Mouse (Mus musculus) B cell, adult 2 months (primary cell): ENCODE results near the gene Nwd2.

Experiments used
- DNase-seq, 2 experiments: peaks; one replicate each; pipeline ENCODE4 v3.0.0; 2022

Nwd2 gene

DNA sequence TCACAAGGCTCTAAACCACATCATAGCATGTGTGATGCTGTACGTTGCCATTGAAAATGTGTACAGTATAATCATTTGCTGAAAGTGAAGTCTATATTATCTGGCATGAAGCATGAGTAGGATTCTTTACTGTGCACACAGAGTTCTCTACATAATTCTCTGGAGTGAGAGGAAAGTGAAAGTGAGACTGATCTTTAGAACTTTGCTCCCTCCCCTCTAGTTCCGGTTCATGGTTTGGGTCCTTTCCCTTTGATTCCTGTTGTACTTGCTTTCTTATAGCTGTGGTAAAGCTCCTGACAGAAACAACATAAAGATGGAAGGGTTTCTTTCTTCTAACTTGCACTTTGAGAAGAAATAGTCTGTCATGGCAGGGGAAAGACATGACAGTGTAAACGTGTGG, 107.0 kb downstream of the Nwd2 start:
- no peak for DNase-seq

DNA sequence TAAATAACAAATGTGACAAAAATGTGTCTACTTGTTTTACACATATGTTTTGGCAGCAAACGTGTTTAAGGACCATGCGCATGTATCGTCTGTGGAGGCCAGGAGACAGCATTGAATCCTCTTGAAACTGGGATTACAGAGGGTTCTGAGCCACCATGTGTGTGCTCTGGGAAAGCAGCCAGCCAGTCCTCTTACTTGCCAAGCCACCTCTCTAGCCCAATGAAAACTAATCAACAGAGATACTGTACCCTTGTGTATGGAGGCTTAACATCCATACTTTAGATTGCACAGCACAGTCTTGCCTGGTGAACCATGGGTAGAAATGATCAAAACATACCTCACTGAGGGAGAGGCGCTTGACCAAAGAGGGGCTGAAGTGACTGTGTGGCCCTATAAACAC, 117.0 kb downstream of the Nwd2 start:
- no peak for DNase-seq

DNA sequence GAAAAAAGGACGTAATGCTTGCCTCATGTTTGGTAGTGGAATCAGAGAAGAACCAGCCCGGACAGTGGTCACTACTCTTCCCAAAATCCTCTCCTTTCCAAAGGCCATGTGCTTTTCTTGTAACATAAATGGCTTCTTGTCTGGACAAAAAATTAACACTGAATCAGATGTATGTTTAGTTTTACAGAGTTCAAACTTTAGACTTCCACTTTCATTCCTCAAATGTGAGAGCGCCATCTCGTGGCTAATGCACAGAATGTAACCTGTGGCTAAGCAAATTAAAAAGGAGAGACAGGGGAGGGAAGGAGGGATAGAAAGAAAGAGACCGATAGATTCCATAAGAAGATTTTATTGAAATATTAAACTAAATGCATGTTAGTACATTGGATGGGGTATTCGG, 117.8 kb downstream of the Nwd2 start:
- peak; percentile 69 to 71 for DNase-seq

DNA sequence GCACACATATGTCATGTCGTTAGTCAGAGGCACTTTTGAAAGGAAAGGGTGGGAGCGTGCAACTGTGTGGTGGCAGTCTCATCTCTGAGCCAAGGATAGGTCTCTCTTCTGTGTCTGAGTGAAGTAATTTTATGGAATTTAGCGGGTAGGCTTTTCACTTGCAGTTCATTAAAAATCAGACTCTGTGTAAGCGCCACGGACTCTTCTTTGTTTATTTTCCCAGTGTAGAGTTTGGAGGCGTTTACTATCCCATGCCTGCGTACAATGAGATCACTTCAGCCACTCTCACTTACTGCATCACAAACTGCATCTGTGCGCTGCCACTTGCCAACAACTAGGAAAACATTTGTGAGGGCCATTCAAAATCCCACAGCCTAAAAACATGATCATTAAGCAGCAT, 118.6 kb downstream of the Nwd2 start:
- no peak for DNase-seq

DNA sequence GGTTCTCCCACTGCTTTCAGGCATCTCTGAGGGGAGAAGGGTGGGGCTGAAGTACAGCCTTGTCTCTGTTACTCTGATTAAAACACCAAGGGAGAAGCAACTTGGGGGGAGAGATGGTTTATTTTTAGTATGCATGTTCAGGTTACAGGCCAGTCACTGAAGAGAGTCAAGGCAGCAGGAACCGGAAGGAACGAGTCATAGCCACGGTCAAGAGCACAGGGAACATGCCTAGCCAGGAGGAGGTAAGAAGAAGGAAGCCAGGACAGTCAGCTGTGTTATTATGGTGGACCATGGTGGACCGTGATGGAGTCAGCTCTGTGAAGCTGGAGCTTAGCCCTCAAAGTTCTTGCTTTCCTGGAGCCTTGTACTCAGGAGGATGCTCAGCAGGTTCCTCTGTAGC, 119.3 kb downstream of the Nwd2 start:
- no peak for DNase-seq

DNA sequence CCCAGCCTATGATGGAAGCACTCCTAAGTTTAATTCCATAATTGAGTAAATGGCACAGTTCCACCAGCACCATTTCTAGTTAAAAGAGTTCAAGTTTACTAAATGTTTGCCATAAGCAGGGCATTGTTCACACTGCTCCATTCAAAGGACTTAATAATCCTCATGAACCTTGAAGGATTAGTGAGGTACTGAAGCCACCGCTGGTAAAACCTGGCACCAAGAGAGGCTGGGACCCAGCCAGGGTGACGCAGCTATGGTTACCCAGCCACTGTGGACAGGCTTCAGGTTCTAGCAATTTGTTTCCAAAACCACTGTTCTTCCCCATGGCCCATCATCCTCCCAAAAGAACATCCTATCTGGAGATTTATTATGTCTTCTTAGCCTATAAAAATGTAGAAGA, 124.1 kb downstream of the Nwd2 start:
- no peak for DNase-seq

DNA sequence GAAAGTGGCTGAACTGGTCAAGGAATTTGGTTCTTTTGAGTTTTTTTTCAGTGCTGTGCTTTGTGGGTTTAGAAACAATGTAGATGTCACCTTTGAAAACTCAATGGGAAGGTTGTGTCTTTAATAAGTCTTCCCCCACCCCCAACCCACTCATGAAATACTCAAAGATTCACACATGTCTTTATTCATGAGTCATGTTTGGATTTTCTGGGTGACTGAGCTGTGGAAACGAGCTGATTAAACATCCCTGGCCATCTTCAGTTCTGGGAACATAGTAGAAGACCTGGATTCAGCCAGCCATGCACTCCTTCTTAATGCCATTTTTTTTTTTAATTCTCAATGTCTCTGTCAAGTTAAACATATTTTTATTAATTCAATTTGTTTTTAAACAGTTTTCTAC, 124.7 kb downstream of the Nwd2 start:
- no peak for DNase-seq

DNA sequence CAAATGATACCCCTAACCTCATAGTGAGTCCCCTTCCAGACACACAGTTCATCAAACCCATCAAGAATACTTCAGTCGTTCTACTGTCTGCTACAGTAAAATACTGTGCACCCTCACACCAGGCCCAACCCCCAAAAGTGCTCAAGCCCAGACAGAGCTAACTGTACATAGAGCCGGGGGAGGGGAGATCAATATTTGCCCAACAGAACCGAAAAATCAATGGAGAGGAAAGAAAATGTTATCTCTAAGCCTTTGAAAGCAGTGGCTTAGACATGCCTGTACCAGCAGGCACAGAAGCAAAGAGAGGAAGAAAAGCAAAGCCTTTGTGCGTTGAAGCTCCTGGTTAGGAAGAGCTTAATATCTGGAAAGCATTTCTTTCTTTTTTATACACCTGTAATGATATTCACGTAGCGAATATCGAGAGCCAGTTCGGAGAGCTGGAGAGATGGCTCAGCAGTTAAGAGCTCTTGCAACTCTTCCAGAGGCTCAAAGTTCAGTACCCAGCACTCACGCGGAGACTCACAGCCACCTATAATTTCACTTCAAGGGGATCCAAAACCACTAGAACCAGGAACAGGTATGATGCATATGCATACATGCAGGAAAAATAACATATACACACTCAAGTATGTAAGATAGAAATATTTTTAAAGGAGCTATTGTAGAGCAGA, 139.4 kb downstream of the Nwd2 start:
- DNase-seq = no peak

DNA sequence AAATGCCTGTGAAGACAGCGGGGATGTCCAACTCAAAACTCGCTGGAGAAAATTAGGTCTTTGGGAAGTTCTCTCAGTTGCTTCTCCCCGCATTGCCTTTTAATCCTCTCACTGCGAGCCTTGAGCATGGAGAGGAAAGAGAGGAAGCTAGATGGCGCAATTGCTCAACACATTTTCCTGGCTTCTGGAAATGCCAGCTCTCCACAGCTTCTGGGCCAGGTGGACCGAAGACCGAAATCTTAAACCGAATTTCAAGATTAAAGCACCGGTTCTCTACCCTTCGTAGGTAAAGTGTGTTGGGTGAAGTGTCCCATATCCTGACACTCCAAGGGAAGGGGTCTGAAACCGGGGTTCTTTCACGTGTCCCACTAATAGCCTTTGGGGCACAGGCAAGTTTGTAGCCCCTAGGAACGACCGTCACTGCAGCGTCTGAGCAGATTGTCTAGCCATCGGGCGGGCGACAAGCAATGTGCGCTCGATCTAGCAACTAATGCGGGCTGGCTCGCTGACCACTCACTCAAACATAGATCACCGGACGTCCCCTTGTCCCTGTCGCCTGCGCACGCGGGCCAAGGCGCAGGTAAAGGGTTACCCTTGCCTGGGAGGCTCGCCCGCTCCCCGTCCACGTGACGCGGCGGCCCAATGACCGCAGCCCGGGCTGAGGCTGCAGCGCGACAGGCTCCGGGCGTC, 163.1 kb downstream of the Nwd2 start, which contains the start of gene 0610040J01Rik:
TSS of gene 0610040J01Rik (plus strand) at position 545 of the 690 bp plus-strand sequence.
- DNase-seq = peak; percentile 76 to 79

DNA sequence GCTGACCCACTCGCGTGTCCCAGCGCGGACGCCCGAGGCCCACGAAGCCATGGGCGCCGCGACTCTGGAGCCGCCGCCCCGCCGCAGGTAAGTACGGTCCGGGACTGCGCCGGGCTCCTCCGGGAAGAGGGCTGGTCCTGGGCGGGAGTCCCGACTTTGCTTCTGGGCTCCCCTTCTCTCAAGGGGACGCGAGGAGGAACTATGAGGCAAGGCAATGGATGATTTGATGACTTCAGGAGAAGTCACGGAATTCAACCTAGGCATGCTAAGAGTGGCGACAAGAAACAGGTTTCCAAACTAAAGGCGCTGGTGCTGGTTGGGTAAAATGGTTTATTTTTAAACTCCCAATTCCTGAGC, 163.6 kb downstream of the Nwd2 start:
- DNase-seq = no peak

DNA sequence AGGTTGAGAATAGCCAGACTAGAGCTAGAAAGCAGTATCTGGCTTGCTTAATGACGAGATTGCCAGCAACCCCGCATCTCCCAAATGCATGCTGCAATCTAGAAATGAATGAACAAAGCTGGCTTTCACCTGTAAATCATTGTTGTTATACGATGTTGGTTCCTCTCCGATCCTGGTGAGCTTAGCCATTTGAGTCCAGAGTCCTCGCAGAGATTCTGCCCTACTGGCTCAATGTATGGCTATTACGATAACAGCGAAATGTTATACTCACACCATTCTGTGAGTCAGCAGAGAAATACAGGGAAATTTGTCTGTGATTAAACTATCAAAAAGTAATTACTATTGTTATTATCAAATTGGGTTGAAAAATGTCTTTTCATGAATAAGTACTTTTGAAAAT, 167.7 kb downstream of the Nwd2 start:
- no peak for DNase-seq

DNA sequence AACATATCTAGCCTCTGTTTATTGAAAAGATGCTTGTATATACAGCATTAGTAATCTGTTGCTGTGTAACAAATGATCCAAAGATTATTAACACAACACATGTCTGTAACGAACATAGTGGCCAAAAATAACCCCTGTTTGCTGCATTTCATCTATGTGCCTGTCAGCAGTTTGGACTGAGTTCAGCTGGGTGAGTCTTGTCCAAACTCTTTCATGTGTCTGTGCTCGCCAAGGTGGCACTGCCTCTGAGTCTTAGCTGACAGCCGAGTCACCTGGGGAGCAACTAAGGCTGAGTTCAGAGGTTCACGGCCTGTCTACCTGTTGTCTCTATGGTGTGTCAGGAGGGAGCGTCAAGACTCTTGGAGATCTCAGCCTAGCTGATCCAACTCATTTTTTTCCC, 168.4 kb downstream of the Nwd2 start:
- no peak for DNase-seq

DNA sequence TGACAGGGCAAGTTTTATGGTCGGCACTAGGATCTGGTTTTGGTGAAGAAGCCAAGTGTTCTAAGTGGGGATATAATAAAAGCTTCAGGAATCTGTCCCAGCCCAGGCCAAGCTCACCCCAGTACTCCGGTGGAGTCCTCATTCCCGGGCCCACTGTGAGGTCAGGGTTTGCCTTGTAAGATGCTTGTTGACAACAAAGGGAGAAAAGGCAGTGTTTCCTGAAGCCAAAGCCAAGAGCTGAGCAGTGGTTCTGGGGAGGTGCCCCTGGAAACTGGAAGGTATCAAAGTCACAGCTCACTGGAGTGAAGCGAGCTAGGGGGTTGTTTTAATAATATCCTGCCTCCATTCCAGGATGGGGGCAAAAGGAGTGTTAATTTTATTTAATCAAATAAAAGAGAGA, 170.1 kb downstream of the Nwd2 start:
- no peak for DNase-seq

DNA sequence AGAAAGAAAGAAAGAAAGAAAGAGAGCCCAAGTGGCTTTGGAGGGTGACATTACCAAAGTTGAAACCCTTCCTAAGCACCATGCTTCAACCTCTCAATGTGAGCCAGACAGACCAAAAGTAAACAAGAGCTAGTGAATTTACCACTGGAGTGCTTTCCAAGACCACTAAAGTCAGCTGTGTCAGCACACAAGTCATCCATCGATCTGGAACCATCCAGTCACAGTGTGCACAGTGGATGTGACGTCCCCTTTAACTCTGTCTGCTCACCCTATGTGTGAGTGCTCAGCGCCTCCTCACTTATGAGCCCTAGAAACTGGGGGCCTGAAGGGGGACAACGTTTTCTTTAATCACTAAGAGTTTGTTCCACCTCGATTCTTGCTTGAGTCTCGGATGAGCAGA, 170.6 kb downstream of the Nwd2 start:
- DNase-seq = no peak

DNA sequence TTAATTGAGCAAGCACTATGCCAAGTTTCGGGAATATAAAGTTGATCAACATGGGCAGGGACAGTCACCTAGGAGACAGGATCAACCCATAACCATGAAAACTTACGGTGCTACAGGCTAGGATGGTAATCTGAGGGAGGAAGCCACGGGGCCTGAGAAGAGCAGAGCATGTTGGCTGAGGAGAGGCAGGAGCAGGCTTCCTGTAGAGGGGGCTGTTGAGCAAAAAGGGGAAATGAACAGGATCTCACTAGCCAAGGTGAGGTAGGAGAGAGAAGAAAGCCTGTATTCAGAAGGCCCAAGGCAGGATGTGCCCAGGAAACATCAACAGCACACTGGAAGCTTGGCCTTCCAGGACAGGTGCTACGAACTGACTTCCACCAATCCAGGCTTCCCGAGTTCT, 172.3 kb downstream of the Nwd2 start:
- peak; percentile 51 to 56 for DNase-seq

DNA sequence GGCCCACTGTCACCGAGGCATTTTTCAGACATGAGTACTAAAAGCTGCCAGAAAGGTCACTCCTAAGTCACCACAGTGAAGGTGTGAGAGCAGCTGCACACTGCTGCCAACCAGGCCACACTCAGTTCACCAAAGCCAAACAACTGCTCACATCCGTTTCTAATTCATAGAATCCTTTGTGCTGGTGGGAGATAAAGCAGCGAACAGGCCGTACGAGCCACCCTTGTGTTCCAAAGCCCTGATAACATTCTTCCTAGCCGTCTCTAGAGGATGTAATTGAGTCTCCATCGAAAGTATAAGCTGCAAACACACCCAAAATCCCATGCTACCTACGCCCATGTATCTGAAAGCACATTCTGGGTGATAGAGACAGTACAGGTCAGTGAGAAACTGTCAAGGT, 173.0 kb downstream of the Nwd2 start:
- no peak for DNase-seq

DNA sequence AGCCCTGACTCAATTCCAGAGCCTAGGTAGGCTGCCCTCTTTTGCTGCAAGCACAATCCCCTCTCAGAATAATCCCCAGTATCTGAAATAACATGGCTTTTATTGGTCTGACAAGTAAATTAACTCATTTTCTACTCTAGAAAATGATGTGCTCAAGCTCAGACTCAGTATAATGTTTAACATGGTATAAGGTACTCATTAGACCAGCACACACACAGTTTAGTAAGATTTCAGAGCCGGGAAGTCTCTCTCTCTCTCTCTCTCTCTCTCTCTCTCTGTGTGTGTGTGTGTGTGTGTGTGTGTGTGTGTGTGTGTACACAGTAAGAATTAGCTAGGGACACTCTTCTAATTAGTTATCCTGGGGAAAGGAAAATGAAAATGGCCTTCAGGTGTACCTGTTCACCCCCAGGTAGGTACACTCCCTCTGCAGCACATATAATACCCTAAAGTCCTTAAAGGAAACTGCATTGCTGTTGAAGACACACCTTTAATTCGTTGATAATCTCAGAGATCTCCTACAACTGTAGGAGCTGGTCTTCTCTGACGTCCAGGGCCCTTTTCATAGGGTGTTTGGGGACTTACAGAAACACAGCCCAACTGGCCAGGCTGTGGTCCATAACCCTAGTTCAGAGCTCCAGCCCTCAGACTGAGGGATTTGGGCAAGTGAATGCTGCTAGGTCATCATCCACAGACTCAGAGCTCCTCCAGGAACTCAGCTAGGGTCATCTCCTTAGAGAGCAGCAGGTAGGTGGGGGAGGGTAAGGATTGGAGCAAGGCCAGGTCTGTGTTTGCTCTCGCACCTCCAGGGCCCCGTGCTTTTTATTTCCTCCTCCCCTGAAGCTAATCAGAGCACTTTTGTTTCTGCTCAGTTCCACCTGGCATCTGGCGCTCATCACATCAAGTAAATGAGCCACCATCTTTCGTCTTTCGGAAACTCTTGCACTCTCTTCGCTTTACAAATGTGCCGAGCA, 174.7 kb downstream of the Nwd2 start:
- no peak for DNase-seq

DNA sequence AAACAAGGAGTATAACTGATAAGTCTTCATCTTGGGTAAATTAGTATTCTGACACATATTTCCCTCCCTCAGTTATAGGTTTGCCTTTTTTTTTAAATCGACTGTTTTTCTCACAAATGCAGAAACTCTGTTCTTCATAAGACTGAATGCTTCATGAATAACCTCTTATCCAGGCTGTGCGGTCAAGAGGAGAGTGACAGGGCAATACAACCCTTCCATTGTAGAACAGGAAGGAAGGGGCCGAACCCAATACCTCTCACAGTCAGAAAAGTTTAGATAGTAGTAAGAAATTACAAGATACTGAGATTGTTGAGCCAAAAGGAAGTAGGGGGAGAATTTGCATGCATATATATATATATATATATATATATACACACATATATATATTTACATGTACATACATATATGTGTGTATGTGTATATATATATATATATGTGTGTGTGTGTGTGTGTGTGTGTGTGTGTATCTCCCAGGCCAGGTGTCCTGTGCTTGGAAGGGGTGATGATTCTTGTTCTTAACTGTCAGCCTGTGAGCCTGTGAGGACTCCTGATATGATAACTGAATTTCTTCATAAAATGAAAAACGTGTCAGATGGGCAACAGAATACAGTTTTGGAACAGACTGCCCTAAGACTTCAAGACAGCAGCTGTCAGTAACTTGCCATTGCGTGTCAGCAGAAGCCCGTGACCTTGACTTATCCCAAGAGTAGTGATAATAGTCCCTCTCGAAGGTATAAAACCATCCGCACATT, 175.9 kb downstream of the Nwd2 start:
- no peak for DNase-seq

DNA sequence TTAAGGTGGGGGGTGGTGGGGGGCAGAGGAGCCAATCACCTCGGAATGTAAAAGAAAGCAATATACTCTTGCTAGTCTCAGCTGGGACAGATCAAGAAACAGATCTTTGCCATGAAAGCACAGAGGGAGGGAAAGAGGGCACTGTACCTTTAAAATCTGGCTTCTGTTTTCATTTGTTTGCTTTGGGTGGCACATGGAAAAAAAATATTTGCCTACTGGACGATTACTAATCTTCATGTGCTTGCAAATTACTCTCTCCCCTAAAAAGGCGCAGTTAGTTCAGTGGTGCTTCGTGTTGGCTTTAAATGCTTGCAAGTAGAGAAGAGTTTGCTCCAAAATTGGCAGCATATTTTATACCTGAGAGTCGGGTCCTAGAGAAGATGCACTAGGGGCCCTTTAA, 177.0 kb downstream of the Nwd2 start:
- no peak for DNase-seq

DNA sequence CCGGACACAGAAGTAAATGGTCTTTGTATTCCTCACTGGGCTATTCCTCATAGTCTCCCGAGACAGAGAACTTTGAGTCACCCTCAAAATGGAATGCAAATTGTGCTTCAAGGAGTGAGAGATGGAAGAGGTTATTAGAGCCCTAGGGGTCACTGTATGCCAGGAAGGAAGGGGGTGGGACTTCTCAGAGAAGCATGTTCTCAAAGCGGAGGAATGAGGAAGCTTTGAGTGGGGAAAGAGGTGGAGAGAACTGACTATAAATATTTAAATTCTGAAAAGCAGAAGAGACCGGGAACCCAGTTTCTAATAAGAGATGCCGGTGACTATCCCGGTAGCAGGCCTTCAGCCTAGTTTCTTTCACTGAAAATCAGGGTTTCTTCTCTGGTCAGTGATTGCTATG, 178.1 kb downstream of the Nwd2 start:
- DNase-seq = peak; percentile 36 to 43

DNA sequence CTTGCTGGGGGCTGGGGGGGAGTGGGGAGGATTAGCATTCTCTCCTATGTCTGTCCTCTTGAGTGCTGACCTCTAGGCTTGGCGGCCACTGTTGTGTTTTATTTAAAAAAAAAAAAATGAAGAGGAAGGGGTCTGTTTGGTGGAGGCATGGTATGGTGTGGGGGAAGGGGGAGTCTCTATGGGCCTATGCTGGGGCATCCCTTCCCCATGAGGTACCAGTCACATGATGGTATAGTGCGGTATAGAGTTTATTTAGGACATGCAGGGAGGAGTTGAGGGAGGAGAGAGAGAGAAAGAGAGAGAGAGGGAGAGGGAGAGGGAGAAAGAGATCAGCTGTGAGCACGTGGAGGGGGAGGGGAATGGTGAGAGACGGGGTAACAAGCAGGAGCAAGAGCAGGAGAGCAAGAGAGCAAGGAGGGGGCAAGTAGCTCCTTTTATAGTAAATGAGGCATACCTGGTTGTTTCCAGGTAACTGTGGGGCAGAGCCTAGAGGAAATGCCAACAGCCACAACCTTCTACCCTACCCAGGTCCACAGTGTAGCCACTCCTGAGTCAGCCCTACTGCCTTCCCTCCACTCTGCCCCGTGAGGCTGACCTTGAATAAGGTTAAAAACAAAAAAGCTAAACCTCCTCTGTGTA, 178.6 kb downstream of the Nwd2 start:
- no peak for DNase-seq

DNA sequence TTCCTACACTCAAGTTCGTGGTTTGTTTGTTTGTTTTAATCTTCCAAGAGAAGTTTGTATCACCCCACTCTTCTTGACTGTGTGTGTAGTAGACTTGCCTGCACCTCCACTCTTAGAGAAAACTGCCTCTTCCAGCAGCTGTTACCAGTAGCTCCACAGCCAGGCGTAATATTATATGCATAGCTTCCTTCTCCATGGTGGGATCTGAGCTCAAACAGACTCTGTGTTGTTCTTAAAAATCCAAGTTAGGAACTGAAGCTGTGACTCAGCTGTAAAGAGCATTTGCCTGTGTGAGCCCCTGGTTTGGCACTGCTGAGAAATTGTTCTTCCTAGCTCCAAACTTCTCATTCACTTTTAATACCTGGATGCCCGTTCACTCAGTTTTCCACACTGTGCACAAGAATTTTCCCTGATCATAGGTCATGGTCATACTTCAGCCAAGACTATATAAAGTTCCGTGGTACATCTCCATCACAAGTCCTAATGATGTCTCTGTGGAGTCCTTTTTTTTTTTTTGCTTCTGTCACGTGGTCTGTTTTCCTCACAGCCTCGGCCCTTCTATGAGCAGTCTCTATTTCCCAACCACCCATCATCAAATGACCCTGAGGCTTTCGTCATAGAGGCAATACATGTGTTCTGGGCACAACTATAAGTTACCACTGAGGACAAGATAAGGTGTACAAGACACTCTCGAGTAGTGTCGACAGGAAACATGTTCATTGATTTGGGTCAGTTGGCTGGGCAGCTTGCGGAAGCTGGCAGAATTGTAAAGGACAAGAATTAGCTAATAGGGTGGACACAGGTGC, 179.7 kb downstream of the Nwd2 start:
- DNase-seq = no peak
